Mouse (Mus musculus): Measurements from ENCODE around the gene Map4k1. TPM values are rescaled to one million over a fixed set of nuclear protein-coding genes. Genes with fewer than 3 reads are reported as not detected.

Gene Map4k1
- polyA plus RNA-seq (2012; rRNA removed), result 58.8 and 83.2 TPM in 2 replicates

- TF ChIP-seq CTCF (IDR thresholded peaks at IDR 0.05; ENCODE audit: control insufficient read depth, insufficient read depth, insufficient replicate concordance, low read depth, low read length) (peak; percentile 15; the same call in 1 of the 2 replicates), POLR2A (IDR thresholded peaks at IDR 0.05; ENCODE audit: control insufficient read depth, low read depth, low read length) (peak; percentile 88; the same call in 1 of the 2 replicates)
- H3K27me3 ChIP-seq (ENCODE audit: control insufficient read depth, insufficient read depth, low read length), result no peaks in the 10 kb centered on the region
- H3K36me3 ChIP-seq (ENCODE audit: control insufficient read depth, insufficient read depth, low read length), result no peaks in the 10 kb centered on the region; the same call in none of the 2 replicates
- H3K4me1 ChIP-seq (ENCODE audit: control insufficient read depth, insufficient read depth, low read length), result peaks cover 24% of the 10 kb centered on the region
- peak within 1 kb of the TSS; percentile 94 for H3K27ac ChIP-seq (ENCODE audit: control insufficient read depth, insufficient read depth, low read depth, low read length)
- peak within 1 kb of the TSS; percentile 93 for H3K4me3 ChIP-seq (ENCODE audit: control insufficient read depth, low read depth, low read length)
Measured at GRCm38 (mm10) chr7:28981651-28982273, at the start of gene Map4k1, which contains the start of gene Eif3k. Gene Map4k1 (plus strand): TSS chr7:28982050. Gene Eif3k (minus strand): TSS chr7:28981864.

GRCm38 (mm10) chr7:28932421-28933041, 49.3 kb upstream of the Map4k1 start:
- no peaks in the 10 kb centered on the region for H3K4me1 ChIP-seq (ENCODE audit: control insufficient read depth, insufficient read depth, low read length)
- H3K36me3 ChIP-seq (ENCODE audit: control insufficient read depth, insufficient read depth, low read length), result no peaks in the 10 kb centered on the region
- H3K27ac ChIP-seq (ENCODE audit: control insufficient read depth, insufficient read depth, low read depth, low read length), result no peak overlapping the region

GRCm38 (mm10) chr7:28933825-28934224, 48.0 kb upstream of the Map4k1 start:
- H3K4me3 ChIP-seq (ENCODE audit: control insufficient read depth, low read depth, low read length), result no peak overlapping the region
- no peaks in the 10 kb centered on the region for H3K27me3 ChIP-seq (ENCODE audit: control insufficient read depth, insufficient read depth, low read length)
- TF ChIP-seq CTCF (IDR thresholded peaks at IDR 0.05; ENCODE audit: control insufficient read depth, insufficient read depth, insufficient replicate concordance, low read depth, low read length) (no peak), POLR2A (IDR thresholded peaks at IDR 0.05; ENCODE audit: control insufficient read depth, low read depth, low read length) (no peak)
- no peaks in the 10 kb centered on the region for H3K4me1 ChIP-seq (ENCODE audit: control insufficient read depth, insufficient read depth, low read length)
- no peak overlapping the region for H3K27ac ChIP-seq (ENCODE audit: control insufficient read depth, insufficient read depth, low read depth, low read length)
- no peaks in the 10 kb centered on the region for H3K36me3 ChIP-seq (ENCODE audit: control insufficient read depth, insufficient read depth, low read length)

More at GRCm38 (mm10) chr7:28932421-28933041, 49.3 kb upstream of the Map4k1 start:
- TF ChIP-seq POLR2A (IDR thresholded peaks at IDR 0.05; ENCODE audit: control insufficient read depth, low read depth, low read length) (no peak), CTCF (IDR thresholded peaks at IDR 0.05; ENCODE audit: control insufficient read depth, insufficient read depth, insufficient replicate concordance, low read depth, low read length) (no peak)
- Histone ChIP-seq H3K27me3 (ENCODE audit: control insufficient read depth, insufficient read depth, low read length) (no peaks in the 10 kb centered on the region), H3K4me3 (ENCODE audit: control insufficient read depth, low read depth, low read length) (no peak overlapping the region)

GRCm38 (mm10) chr7:28936787-28937186, 45.1 kb upstream of the Map4k1 start:
- H3K27ac ChIP-seq (ENCODE audit: control insufficient read depth, insufficient read depth, low read depth, low read length), result no peak overlapping the region

GRCm38 (mm10) chr7:28938654-28939053, 43.2 kb upstream of the Map4k1 start:
- H3K36me3 ChIP-seq (ENCODE audit: control insufficient read depth, insufficient read depth, low read length), result no peaks in the 10 kb centered on the region
- no peak overlapping the region for H3K4me3 ChIP-seq (ENCODE audit: control insufficient read depth, low read depth, low read length)
- TF ChIP-seq POLR2A (IDR thresholded peaks at IDR 0.05; ENCODE audit: control insufficient read depth, low read depth, low read length) (no peak), CTCF (IDR thresholded peaks at IDR 0.05; ENCODE audit: control insufficient read depth, insufficient read depth, insufficient replicate concordance, low read depth, low read length) (no peak)
- H3K27me3 ChIP-seq (ENCODE audit: control insufficient read depth, insufficient read depth, low read length), result no peaks in the 10 kb centered on the region
- peaks cover 3% of the 10 kb centered on the region for H3K4me1 ChIP-seq (ENCODE audit: control insufficient read depth, insufficient read depth, low read length)
- H3K27ac ChIP-seq (ENCODE audit: control insufficient read depth, insufficient read depth, low read depth, low read length), result no peak overlapping the region

More at GRCm38 (mm10) chr7:28936787-28937186, 45.1 kb upstream of the Map4k1 start:
- Histone ChIP-seq H3K4me3 (ENCODE audit: control insufficient read depth, low read depth, low read length) (no peak overlapping the region), H3K27me3 (ENCODE audit: control insufficient read depth, insufficient read depth, low read length) (no peaks in the 10 kb centered on the region), H3K36me3 (ENCODE audit: control insufficient read depth, insufficient read depth, low read length) (no peaks in the 10 kb centered on the region), H3K4me1 (ENCODE audit: control insufficient read depth, insufficient read depth, low read length) (peaks cover 3% of the 10 kb centered on the region)
- TF ChIP-seq POLR2A (IDR thresholded peaks at IDR 0.05; ENCODE audit: control insufficient read depth, low read depth, low read length), result no peak
- no peak for TF ChIP-seq CTCF (IDR thresholded peaks at IDR 0.05; ENCODE audit: control insufficient read depth, insufficient read depth, insufficient replicate concordance, low read depth, low read length)

- H3K27ac ChIP-seq (ENCODE audit: control insufficient read depth, insufficient read depth, low read depth, low read length), result peak overlapping the region; percentile 70
- peaks cover 3% of the 10 kb centered on the region for H3K4me1 ChIP-seq (ENCODE audit: control insufficient read depth, insufficient read depth, low read length)
- H3K27me3 ChIP-seq (ENCODE audit: control insufficient read depth, insufficient read depth, low read length), result no peaks in the 10 kb centered on the region
- TF ChIP-seq POLR2A (IDR thresholded peaks at IDR 0.05; ENCODE audit: control insufficient read depth, low read depth, low read length), result no peak
- TF ChIP-seq CTCF (IDR thresholded peaks at IDR 0.05; ENCODE audit: control insufficient read depth, insufficient read depth, insufficient replicate concordance, low read depth, low read length), result no peak
- no peak overlapping the region for H3K4me3 ChIP-seq (ENCODE audit: control insufficient read depth, low read depth, low read length)
- H3K36me3 ChIP-seq (ENCODE audit: control insufficient read depth, insufficient read depth, low read length), result no peaks in the 10 kb centered on the region
Measured at GRCm38 (mm10) chr7:28939418-28940183, 42.2 kb upstream of the Map4k1 start.

- Histone ChIP-seq H3K36me3 (ENCODE audit: control insufficient read depth, insufficient read depth, low read length) (no peaks in the 10 kb centered on the region), H3K27me3 (ENCODE audit: control insufficient read depth, insufficient read depth, low read length) (no peaks in the 10 kb centered on the region), H3K4me3 (ENCODE audit: control insufficient read depth, low read depth, low read length) (no peak overlapping the region), H3K4me1 (ENCODE audit: control insufficient read depth, insufficient read depth, low read length) (peaks cover 3% of the 10 kb centered on the region), H3K27ac (ENCODE audit: control insufficient read depth, insufficient read depth, low read depth, low read length) (peak overlapping the region; percentile 59)
- TF ChIP-seq CTCF (IDR thresholded peaks at IDR 0.05; ENCODE audit: control insufficient read depth, insufficient read depth, insufficient replicate concordance, low read depth, low read length) (no peak), POLR2A (IDR thresholded peaks at IDR 0.05; ENCODE audit: control insufficient read depth, low read depth, low read length) (no peak)
Measured at GRCm38 (mm10) chr7:28941129-28941528, 40.7 kb upstream of the Map4k1 start.

All from testis, adult 2 months (tissue).